Mouse (Mus musculus) ES-Bruce4 (cell line): Measurements from ENCODE around the gene Adh5.

Experiments used
- CTCF ChIP-seq: IDR thresholded peaks from one replicate; pipeline ENCODE4 v1.8.1; 2011; ENCODE audit warnings: low read depth, low read length
- EP300 ChIP-seq: IDR thresholded peaks from 2 replicates; pipeline ENCODE4 v1.6.1; 2011; ENCODE audit warnings: low read depth, low read length; ENCODE audit not compliant: insufficient read depth

DNA sequence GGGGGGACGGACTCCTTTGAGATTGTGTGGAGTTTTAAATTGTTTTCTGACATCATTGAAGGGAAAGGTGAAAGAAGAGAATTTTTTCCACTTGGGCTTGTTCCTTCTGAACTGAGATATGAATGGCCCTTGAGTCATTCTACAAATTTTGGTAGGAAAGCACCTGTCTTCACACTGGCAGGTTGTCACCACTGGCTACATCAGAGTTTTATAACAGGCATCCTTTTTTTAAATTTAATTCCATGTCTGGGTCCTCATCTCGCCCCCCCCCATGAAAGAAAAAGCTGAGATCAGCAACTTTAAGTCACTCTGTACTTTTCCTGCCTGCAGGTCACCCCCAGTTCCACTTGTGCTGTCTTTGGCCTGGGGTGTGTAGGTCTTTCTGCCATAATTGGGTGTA, 19.2 kb upstream of the Adh5 start:
- TF ChIP-seq CTCF (no peak), EP300 (no peak)
